Mouse (Mus musculus) heart, embryonic 15.5 days (tissue): ENCODE measurements around the gene Pitpnm3. TPM values are rescaled to one million over a fixed set of nuclear protein-coding genes. Genes with fewer than 3 reads are reported as not detected.
A peak's percentile ranks its signal among the peaks of the same experiment; 100 is the strongest.
"Not testable (repeated sequence)": the region's sequence is repeated elsewhere in the genome, so short reads cannot be mapped to it uniquely, and the experiment has no call there.

Source experiments
- ATAC-seq: fragments of 200-750 bp; cut with Nextera tagmentation; replicated peaks from 2 replicates; pipeline ENCODE4 v1.8.0; 2017; ENCODE audit warnings: low read depth, moderate TSS enrichment; ENCODE audit not compliant: insufficient number of reproducible peaks, insufficient read depth, low FRiP score
- H3K27ac ChIP-seq: fragments of 300-500 bp; sonication (generic); 2 replicates; pipeline ENCODE4 v1.5.1; 2015; ENCODE audit warnings: mild to moderate bottlenecking, inconsistent platforms
- H3K27me3 ChIP-seq: fragments of 300-500 bp; sonication (generic); 2 replicates; pipeline ENCODE4 v1.6.1; 2015; ENCODE audit warnings: inconsistent platforms
- H3K36me3 ChIP-seq: fragments of 300-500 bp; sonication (generic); 2 replicates; pipeline ENCODE4 v1.6.1; 2015; ENCODE audit warnings: mild to moderate bottlenecking, inconsistent platforms
- H3K4me1 ChIP-seq: fragments of 300-500 bp; sonication (generic); replicated peaks from 2 replicates; pipeline ENCODE4 v1.6.1; 2015; ENCODE audit warnings: inconsistent platforms
- H3K4me2 ChIP-seq: fragments of 300-500 bp; sonication (generic); 2 replicates; pipeline ENCODE4 v1.6.1; 2015; ENCODE audit warnings: inconsistent platforms, mild to moderate bottlenecking, moderate library complexity
- H3K4me3 ChIP-seq: fragments of 300-500 bp; sonication (generic); 2 replicates; pipeline ENCODE4 v1.5.1; 2015; ENCODE audit warnings: mild to moderate bottlenecking, inconsistent platforms
- H3K9ac ChIP-seq: fragments of 300-500 bp; sonication (generic); 2 replicates; pipeline ENCODE4 v1.6.1; 2015; ENCODE audit warnings: mild to moderate bottlenecking, inconsistent platforms
- H3K9me3 ChIP-seq: fragments of 300-500 bp; sonication (generic); replicated peaks from 2 replicates; pipeline ENCODE4 v1.6.1; 2016; ENCODE audit warnings: inconsistent platforms
- WGBS: fragments of 180-500 bp; shearing (Covaris S2); methylation state at CpG from one replicate; pipeline ENCODE4 v1.1.7; 2015; ENCODE audit warnings: mixed read lengths; 5-methylcytosine and 5-hydroxymethylcytosine counted together
- polyA plus RNA-seq: library from polyadenylated mRNA; unstranded; fragments of >200 nt; fragmentation: Nextera tagmentation; extraction: Ambion mirVana; gene quantifications from 2 replicates; pipeline ENCODE4 v1.2.1, GENCODE M21; 2015

Gene Pitpnm3
- polyA plus RNA-seq: 0.21 and 0.55 TPM in 2 replicates

DNA sequence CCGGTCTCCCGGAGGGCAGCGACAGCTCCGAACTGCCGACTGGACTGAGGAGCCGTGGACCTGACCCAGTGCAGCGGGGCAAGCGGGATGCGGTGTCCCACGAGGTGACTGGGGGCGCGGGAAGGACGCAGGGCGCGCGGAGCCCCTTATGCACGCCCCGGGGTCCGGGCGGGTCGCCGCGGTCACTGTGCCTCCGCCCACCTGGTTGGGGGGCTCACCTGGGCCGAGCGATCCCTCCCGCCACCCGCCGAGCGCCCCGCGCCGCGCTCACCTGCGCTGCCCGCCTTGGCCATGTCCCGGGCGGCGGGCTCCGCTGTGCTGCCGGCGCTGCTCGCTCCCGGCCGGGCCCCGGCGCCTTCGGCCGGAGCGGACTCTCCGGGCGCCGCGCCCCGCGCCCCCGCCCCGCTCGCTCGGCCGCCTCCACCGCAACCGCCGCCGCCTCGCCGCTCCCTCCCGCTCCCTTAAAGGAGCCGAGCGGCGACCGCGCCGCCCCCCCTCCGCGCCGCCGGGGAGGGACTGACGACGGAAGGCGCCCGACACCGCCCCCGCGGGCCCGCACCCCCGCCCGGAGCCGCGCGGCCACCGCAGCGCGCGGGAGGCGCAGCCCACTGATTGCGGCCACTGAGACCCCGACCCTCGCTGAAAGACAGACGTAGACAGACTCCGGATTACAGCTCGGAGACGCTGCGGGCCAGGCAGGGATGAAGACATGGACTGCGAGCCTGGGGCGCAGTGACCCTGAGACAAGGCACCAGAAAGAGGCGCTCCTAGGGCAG, at the start of gene Pitpnm3:
Gene Pitpnm3, minus strand, starts transcription at position 396 of the 776 bp plus-strand sequence.
- Histone ChIP-seq H3K36me3 (no peaks in the 10 kb centered on the region), H3K4me1 (peaks cover 37% of the 10 kb centered on the region), H3K9ac (peak within 1 kb of the TSS; percentile 66), H3K27ac (no peak within 1 kb of the TSS), H3K4me3 (peak within 1 kb of the TSS; percentile 63), H3K9me3 (no peaks in the 10 kb centered on the region), H3K4me2 (peak within 1 kb of the TSS; percentile 99), H3K27me3 (peaks cover 48% of the 10 kb centered on the region)
- 0 out of 2 replicates have a peak, but pooled peaks have one; percentile 8 for ATAC-seq
- 2% methylated on average over 55 of the region's 107 CpGs for WGBS

DNA sequence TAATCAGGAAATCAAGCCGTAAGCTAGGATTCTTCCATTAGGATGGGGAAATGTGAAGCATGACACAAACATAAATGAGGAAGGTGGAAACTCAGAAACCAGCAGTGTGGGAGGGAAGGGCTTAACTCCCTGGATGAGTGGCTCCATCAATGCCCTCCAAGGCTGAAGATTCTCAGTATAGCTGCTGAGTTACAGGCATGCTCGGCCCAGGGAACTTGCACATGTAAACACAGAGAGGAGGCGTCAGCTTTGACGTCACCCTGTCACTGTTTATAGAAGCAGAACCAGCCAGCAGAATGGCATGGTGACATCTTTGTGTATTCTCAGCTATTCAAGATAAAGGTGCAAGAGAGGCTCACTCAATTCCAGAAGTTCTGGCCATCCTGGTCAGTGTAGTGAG, 48.7 kb upstream of the Pitpnm3 start:
- H3K4me1 ChIP-seq: no peaks in the 10 kb centered on the region
- H3K4me2 ChIP-seq: no peak overlapping the region
- peaks cover 11% of the 10 kb centered on the region for H3K36me3 ChIP-seq
- H3K4me3 ChIP-seq: no peak overlapping the region
- WGBS: 72% methylated on average over 4 of the region's 4 CpGs
- H3K27ac ChIP-seq: no peak overlapping the region
- no peak overlapping the region for H3K9ac ChIP-seq
- H3K9me3 ChIP-seq: no peaks in the 10 kb centered on the region
- ATAC-seq: no peak
- no peaks in the 10 kb centered on the region for H3K27me3 ChIP-seq

DNA sequence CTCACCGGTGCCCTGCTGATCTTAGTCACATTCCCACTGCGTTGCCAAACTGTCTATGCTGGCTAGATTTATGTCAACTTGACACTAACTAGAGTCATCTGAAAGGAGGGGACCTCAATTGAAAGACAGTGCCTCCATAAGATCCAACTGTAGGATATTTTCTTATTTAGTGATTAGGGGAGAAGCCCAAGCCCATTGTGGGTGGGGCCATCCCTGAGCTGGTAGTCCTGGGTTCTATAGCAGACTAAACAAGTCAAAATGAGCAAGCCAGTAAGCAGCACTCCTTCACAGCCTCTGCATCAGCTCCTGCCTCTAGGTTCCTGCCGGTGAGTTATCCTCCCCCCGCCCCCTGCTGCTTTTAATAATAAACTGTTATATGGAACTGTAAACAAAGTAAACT, 45.6 kb upstream of the Pitpnm3 start:
- H3K4me1 ChIP-seq: no peaks in the 10 kb centered on the region
- no peak for ATAC-seq
- H3K4me2 ChIP-seq: no peak overlapping the region
- no peak overlapping the region for H3K9ac ChIP-seq
- 88% methylated on average over 4 of the region's 4 CpGs for WGBS
- H3K9me3 ChIP-seq: no peaks in the 10 kb centered on the region
- no peaks in the 10 kb centered on the region for H3K27me3 ChIP-seq
- peaks cover 23% of the 10 kb centered on the region; the same call in 1 of the 2 replicates for H3K36me3 ChIP-seq
- H3K4me3 ChIP-seq: no peak overlapping the region
- H3K27ac ChIP-seq: no peak overlapping the region

DNA sequence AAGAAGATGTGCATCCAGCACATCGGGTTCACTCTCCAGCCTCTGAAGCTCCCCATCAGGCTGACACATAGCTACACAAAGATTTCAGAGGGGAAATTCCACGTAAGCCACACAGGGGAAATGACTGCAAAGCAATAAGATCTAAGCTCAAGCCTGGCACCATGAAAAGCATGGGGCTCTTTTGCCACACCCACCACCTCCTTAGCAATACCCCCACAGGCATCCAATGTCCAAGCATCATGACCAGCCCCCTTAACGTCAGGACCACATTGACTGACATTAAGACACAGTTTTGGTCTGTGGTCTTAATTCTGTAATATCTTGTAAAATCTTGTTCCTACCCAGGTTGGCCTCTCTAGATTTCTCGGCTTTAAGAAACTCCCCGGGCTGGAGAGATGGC, 45.0 kb upstream of the Pitpnm3 start:
- Histone ChIP-seq H3K4me1 (no peaks in the 10 kb centered on the region), H3K4me2 (no peak overlapping the region), H3K36me3 (peaks cover 28% of the 10 kb centered on the region), H3K27me3 (no peaks in the 10 kb centered on the region), H3K9ac (no peak overlapping the region), H3K27ac (no peak overlapping the region), H3K9me3 (no peaks in the 10 kb centered on the region), H3K4me3 (no peak overlapping the region)
- WGBS: 85% methylated on average over 5 of the region's 5 CpGs
- ATAC-seq: no peak

DNA sequence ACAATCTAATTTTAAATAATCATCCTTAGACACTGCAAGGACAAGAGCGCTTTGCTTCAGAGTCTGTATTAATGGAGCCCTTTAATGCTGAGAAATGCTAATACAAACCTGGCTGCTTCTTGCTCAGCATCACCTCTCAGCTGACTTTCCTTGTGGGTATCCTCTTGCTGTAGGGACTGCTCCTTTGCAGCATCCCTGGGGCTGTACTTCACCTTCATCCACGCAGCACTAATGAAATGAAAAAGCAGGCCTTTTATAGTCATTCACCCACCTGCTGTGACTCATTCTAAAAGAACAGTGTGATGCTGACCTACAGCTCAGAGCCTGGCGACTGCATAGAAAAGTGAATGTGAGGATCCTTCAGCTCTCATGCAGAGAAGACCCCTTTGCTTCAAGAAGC, 41.0 kb upstream of the Pitpnm3 start:
- H3K27ac ChIP-seq: no peak overlapping the region

GRCm38 (mm10) chr11:72175966-72176365, 40.4 kb upstream of the Pitpnm3 start:
- Histone ChIP-seq H3K27ac (no peak overlapping the region), H3K9me3 (no peaks in the 10 kb centered on the region), H3K4me2 (no peak overlapping the region), H3K4me1 (no peaks in the 10 kb centered on the region), H3K4me3 (no peak overlapping the region), H3K27me3 (no peaks in the 10 kb centered on the region), H3K36me3 (peaks cover 39% of the 10 kb centered on the region), H3K9ac (no peak overlapping the region)
- 90% methylated on average over 5 of the region's 5 CpGs for WGBS
- no peak for ATAC-seq

More for the DNA sequence above, 41.0 kb upstream of the Pitpnm3 start:
- no peak overlapping the region for H3K4me2 ChIP-seq
- H3K4me3 ChIP-seq: no peak overlapping the region
- ATAC-seq: no peak
- H3K9ac ChIP-seq: no peak overlapping the region
- H3K9me3 ChIP-seq: no peaks in the 10 kb centered on the region
- H3K36me3 ChIP-seq: peaks cover 39% of the 10 kb centered on the region
- no peaks in the 10 kb centered on the region for H3K4me1 ChIP-seq
- no peaks in the 10 kb centered on the region for H3K27me3 ChIP-seq
- WGBS: 76% methylated on average over 3 of the region's 3 CpGs

GRCm38 (mm10) chr11:72174721-72175120, 39.1 kb upstream of the Pitpnm3 start:
- Histone ChIP-seq H3K4me3 (no peak overlapping the region), H3K36me3 (peaks cover 44% of the 10 kb centered on the region), H3K4me2 (no peak overlapping the region), H3K9me3 (no peaks in the 10 kb centered on the region), H3K27me3 (no peaks in the 10 kb centered on the region), H3K4me1 (no peaks in the 10 kb centered on the region), H3K9ac (no peak overlapping the region), H3K27ac (no peak overlapping the region)
- ATAC-seq: no peak
- 87% methylated on average over 6 of the region's 6 CpGs for WGBS

- Histone ChIP-seq H3K4me3 (no peak overlapping the region), H3K9me3 (no peaks in the 10 kb centered on the region), H3K36me3 (peaks cover 38% of the 10 kb centered on the region), H3K4me2 (no peak overlapping the region), H3K27ac (no peak overlapping the region), H3K9ac (no peak overlapping the region), H3K27me3 (no peaks in the 10 kb centered on the region), H3K4me1 (no peaks in the 10 kb centered on the region)
- no peak for ATAC-seq
- 81% methylated on average over 5 of the region's 5 CpGs for WGBS
Measured at GRCm38 (mm10) chr11:72173506-72173905, 37.9 kb upstream of the Pitpnm3 start.

GRCm38 (mm10) chr11:72171906-72172305, 36.3 kb upstream of the Pitpnm3 start:
- H3K27me3 ChIP-seq, ATAC-seq, H3K9ac ChIP-seq, H3K4me2 ChIP-seq, H3K4me3 ChIP-seq, H3K27ac ChIP-seq, H3K4me1 ChIP-seq, H3K9me3 ChIP-seq: not testable (repeated sequence)
- 87% methylated on average over 4 of the region's 4 CpGs for WGBS
- H3K36me3 ChIP-seq: peaks cover 25% of the 10 kb centered on the region

DNA sequence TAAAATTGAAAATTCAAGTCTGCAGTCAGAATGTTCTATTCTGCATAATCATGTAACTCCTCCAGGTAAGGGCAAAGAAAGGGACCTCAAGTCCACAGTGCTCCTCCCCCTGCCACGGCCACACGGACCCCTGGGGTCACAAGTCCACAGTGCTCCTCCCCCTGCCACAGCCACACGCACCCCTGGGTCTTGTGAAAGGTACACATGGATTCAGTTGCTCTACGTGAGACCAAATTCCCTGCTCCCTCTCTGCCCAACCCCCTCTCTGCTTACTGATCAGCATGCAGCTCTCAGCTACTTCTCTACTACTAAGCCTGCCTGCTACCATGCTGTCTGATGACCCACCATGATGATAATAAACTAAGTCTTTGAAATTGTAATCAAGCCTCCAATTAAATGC, 34.3 kb upstream of the Pitpnm3 start:
- ATAC-seq: no peak
- no peak overlapping the region for H3K4me3 ChIP-seq
- H3K36me3 ChIP-seq: peaks cover 26% of the 10 kb centered on the region
- no peak overlapping the region for H3K27ac ChIP-seq
- H3K9ac ChIP-seq: no peak overlapping the region
- 89% methylated on average over 4 of the region's 4 CpGs for WGBS
- no peaks in the 10 kb centered on the region for H3K9me3 ChIP-seq
- no peaks in the 10 kb centered on the region for H3K4me1 ChIP-seq
- no peaks in the 10 kb centered on the region for H3K27me3 ChIP-seq
- no peak overlapping the region for H3K4me2 ChIP-seq

- WGBS: 87% methylated on average over 2 of the region's 2 CpGs
- Histone ChIP-seq H3K27ac (no peak overlapping the region), H3K9ac (no peak overlapping the region), H3K4me2 (no peak overlapping the region), H3K27me3 (no peaks in the 10 kb centered on the region), H3K4me1 (no peaks in the 10 kb centered on the region), H3K36me3 (peaks cover 38% of the 10 kb centered on the region), H3K4me3 (no peak overlapping the region), H3K9me3 (no peaks in the 10 kb centered on the region)
- ATAC-seq: no peak
Measured at GRCm38 (mm10) chr11:72163198-72163597, 27.6 kb upstream of the Pitpnm3 start.

- WGBS: 54% methylated on average over 2 of the region's 2 CpGs
- Histone ChIP-seq H3K27me3 (no peaks in the 10 kb centered on the region), H3K9me3 (no peaks in the 10 kb centered on the region), H3K27ac (no peak overlapping the region), H3K4me1 (no peaks in the 10 kb centered on the region), H3K4me2 (no peak overlapping the region), H3K36me3 (peaks cover 29% of the 10 kb centered on the region), H3K9ac (no peak overlapping the region), H3K4me3 (no peak overlapping the region)
- ATAC-seq: no peak
Measured at GRCm38 (mm10) chr11:72156624-72157023, 21.0 kb upstream of the Pitpnm3 start.
